Mouse (Mus musculus): ENCODE data around the gene Ttll5. TPM values are rescaled to one million over a fixed set of nuclear protein-coding genes. Genes with fewer than 3 reads are reported as not detected.

Ttll5 gene
- 1 to 10 TPM; 4.6 to 6.3 (median 5.7) TPM for total RNA-seq (2022)

DNA sequence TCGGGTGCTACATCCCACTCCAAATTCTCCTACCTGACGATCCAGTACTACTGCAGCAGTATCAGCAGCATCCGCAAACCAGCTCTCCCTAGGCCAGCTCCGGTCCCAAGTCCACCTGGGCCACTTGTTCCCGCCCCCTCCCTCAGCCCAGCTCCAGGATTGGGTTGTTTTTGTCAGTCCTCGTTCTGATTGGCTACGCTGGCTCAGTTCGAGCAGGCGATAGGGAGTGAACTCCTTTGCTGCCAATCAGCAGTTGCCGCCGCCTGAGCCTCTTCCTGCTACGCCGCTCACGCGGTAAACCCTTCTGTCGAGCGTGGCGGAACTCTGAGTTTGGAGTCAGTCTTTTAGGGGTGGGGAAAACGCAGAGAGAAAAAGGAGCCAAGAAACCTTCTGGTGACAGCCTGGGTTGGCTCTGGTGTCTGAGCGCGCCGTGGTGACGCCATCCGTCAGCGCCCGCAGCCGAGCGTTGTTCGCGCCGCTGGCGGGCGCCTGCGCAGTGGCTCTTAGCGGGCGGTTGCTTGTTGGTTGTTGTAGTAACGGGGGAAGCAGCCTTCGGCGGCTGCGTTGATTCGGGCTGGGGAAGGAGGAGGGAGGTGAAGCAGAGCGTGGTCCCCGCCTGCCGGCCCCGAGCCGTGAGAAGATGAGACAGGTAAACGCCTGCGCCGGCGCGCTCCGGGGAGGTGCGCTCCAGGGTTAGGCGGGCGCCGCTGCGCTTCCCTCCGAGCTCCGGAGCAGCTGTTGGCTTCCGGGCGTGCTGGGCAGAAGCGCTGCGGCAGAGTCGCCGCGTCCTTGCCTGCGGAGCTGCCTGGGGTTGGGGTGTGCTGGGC lies at the start of gene Ttll5, which contains the start of gene Erg28:
Ttll5 (plus strand) TSS at position 222 of the 827 bp plus-strand sequence.
Erg28 (minus strand) TSS at position 113 of the 827 bp plus-strand sequence.
- peak; percentile 84 to 91 for DNase-seq (ENCODE audit: low spot score in 2 of 2)

DNA sequence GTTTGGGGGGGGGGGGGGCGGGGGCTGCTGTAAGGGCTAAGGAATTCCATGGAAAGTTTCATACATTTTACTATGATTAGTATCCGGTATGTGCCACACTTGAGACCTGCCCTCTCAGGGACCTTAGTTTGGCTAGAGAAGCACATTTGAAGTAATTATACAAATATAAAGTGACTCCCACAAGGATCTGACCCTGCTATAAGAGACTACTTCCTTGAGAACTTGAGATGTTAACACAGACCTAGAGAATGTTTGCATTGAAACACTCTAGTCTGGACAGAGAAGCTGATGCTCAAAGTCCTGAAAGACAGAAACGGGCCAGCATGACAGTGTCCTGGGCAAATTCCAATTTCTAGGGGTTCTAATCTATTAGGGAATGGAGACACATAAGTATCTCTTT lies 45.5 kb upstream of the Ttll5 start:
- DNase-seq (ENCODE audit: low spot score in 2 of 2): no peak

DNA sequence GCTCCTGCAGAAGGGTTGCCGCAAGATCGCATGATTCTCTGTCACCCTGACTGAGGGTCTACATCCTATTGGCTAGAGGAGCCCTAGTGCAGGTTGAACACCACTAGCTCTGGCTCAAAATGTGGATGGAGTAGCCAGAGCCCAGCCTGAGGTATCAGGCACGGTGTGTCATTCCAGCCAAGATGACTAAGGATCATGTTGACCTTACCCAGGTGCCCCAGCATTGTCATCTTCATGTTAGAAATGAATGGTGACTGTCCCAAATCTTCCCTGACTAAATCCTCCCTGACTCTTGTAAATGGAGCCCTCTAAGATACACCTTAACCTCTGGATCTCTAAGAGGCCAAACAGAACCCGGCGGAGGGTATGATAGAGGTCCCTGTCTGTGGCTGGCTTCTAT lies 44.8 kb upstream of the Ttll5 start:
- DNase-seq (ENCODE audit: low spot score in 2 of 2): no peak

DNA sequence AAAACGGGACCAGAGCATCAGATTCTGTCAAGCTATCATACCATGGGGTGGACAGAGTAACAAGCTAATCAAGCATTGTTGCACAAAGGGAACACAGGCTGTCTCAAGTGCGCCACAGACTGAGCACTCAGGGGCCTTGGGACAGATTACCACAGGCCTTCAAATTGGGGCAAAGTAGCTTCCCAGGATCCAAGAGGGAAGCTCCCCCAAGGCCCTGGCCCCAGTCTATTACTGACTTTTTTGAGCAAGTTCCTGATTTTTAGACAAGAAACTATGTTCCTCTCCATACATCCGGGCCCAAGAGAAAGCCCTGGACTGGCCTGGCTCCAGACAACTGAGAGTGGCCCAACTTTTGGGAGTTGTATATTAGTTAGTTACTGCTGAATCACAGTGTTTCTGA lies 42.9 kb upstream of the Ttll5 start:
- DNase-seq (ENCODE audit: low spot score in 2 of 2): no peak

DNA sequence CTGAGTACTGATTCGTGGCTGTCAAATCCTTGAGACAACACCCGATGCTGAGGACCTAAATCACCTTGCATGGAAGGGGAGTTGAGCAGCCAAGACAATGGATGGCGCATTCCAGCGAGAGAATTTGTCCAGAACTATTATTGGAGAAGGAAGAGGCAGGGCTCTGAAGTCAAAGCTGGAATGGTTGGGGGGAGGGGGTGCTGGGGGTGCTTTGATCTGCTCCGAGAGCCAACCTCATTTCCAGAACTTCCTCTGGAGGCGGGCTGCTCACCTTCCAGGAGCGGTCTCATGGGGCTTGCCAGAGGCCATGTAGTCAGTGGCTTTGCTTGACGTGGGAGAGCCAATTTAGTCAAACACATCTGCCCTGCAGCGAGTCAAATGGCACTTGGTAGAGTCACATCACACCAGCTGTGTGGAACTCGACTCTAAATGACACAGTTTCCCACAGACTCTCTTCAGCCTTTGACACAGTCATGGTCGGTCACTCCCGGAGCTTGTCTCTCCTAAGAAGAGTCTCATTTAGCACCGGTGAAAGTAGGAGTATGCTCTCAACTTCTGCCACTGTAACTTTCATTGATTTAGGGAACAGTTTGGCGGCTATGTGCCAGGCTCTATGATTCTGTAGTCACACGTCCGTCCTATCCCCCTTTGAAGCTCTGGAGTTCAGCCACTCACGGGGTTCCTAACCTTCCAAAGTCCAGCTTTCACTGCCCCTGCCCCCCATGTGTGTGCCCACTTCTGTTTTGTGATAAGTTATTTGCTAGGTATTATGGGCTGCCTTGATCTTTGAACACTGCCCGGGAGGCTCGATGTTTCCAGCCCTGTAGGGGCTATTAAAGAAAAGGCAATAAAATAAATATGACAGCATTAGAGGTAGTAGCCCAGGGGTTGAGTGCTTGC lies 39.3 kb upstream of the Ttll5 start:
- DNase-seq (ENCODE audit: low spot score in 2 of 2): no peak

DNA sequence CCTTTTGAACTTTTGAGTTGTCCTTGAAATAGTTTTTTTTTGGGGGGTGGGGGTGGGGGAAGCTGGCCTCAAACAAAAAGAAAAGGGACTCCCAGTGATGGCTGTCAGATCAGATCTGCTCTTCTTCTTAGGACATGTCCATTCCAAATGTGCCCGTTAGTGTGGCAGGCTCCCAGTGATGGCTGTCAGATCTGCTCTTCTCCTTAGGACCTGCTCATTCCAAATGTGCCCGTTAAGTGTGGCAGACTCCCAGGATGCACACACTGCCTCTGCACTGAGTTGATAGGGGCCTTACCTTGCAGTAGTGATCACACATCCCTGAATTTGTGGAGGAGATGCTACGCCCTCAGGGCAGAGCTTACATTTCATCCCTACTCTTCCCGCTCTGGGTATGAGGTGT lies 32.3 kb upstream of the Ttll5 start:
- DNase-seq (ENCODE audit: low spot score in 2 of 2): no peak

DNA sequence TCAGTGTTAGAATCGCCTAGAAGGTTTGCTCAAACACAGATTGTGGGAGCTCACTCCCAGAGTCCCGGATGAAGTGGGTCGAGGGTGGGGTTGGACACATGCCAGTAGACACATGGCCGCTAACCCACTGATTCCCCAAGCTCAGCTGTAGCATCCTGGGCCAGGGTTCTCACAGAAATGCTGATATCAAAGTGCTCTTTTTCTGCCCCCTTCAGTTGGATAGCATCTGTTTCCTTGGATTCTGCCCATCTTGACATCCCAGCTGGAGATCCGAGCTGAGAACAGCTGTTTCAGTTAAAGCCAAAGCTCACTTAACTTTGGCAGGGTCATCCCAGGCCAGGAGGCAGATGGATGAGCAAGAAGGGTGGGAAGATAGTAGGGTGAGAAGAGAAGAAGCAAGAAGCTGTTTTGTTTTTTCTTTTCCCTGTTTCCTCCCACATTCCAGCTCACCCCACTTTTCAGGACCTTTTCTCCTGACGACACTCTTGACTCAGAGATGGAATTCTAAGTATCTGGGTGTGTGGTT lies 31.6 kb upstream of the Ttll5 start:
- peak; percentile 20 to 22 for DNase-seq (ENCODE audit: low spot score in 2 of 2)

DNA sequence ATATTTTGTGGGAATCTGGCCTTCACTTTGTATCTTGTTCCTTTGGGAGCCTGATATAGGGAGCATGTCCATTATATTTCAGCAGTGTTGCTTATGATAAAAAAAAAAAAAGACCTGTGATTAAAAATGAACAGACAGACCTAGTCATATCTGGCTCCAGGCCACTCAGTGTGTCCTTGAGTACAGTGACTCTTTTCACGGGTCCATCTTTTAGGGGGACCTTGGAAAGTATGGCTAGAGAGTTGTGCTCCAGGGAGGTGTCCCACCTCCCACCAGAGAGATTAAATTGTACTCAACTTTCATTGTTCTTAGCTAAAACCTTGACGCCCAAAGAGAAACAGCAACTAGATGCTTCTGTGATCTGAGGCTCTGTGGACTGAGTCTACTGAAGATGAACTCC lies 30.4 kb upstream of the Ttll5 start:
- DNase-seq (ENCODE audit: low spot score in 2 of 2): no peak

DNA sequence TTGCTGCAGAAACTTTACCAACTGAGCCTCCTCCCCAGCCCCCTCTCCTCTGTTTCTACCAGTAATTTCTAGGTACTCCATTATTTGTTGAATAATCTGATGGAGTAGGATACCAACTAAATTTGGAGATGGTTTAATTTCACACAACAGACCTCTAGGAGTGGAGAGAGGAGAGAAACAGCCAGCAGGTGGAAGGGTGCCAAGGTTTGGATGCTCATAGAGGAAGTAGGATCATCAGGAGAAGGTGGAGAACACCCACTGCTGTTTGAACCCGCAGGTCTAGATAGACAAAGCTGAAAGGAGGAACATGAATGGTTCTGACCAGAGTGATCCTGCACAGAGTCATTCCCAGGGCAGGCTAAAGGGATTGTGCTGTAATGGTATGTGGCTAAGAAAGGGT lies 28.9 kb upstream of the Ttll5 start:
- no peak for DNase-seq (ENCODE audit: low spot score in 2 of 2)

DNA sequence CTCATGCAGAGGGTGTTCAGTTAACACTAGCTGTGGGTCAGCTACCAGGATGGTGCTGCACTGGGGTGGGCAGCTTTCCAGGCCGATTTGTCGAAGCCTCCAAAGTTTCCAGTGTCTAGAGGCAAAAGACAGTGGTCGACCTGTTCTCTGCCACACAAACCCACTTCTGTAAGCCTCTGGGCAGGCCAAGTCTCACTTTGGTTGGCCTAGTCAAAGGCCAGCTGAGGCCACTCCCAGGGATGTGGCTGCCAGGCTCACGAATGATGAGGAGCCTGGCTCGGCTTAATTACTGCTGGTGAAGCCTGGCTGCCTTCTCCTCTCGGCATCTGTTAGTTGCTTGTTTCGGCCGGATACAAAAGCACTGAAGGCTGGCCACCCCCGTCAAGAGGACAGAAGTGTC lies 24.4 kb upstream of the Ttll5 start:
- DNase-seq (ENCODE audit: low spot score in 2 of 2): no peak

DNA sequence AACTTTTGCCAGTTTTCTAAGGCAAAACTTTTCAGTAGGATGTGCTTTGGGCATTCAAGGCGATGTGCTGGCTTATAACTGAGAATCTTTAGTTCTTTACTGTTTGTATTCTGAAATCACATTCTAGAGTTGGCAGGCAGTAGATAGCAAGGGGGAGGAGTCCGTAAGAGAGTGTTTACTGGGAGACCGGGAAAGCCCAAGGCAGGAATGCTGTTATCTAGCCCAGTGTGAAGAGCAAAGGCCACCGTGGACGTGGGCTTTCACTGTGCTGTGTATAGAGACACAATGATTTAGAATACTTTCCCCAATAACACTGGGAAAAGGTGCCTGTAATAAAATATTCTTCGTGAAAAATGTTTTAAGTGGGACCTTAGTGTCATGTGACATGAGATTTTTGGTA lies 14.7 kb upstream of the Ttll5 start:
- no peak for DNase-seq (ENCODE audit: low spot score in 2 of 2)

DNA sequence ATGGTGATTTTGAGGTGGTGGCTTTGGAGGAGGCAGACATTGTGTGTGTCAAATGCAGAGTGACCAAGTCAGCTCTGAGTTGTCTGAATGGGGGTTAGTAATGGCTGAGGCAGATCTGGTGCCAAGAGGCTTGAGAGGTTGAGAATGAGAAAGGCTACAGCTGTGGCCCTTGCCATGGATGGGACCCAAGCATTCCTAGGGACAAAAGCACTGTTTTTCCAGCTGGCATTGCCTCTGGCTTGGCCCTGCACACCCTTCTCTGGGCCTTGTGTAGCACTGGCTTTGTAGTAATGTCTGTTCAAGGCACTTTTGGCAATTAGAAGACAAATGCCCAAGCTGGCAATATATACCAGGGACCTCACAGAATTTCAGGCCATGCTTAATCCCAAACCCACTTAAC lies 13.5 kb upstream of the Ttll5 start:
- DNase-seq (ENCODE audit: low spot score in 2 of 2): no peak

DNA sequence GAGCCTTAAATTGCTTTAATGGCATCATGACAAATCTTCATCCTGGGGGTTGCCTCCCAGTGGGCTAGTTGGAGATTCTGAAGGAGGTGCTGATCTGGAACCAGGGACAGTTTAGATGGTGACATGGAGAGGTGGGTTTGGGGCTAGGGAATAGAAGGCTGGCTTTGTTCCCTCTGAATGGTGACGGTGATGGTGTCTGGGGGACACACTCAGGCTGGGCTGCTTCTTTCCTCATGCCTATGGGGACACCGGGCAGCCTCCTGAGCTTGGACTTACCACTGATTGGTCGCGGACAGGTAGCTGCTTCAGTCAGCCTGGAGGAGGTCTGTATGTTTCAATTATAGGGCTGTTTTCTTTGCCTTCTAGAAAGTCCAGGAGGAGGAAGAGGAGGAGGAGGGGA lies 12.8 kb upstream of the Ttll5 start:
- no peak for DNase-seq (ENCODE audit: low spot score in 2 of 2)

DNA sequence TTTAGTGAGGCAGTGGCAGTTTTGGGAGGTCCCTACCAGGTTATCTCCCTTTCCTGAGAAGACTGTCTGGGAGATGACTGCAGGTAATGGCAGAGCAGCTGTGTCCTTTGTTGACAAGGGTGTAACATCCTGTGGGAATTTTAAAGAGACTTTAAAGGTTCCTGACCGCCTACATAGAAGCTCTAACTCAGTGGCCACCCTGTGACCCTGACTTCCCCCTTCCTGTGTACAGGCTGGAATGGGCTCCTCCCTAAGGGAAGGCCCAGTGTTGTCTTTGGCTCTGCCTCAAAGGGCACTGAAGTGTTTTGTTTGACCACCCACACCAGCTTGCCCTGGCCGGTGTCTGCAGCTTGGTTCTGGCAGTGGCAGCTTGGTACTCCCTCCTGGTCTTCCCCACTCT lies 10.9 kb upstream of the Ttll5 start:
- no peak for DNase-seq (ENCODE audit: low spot score in 2 of 2)

DNA sequence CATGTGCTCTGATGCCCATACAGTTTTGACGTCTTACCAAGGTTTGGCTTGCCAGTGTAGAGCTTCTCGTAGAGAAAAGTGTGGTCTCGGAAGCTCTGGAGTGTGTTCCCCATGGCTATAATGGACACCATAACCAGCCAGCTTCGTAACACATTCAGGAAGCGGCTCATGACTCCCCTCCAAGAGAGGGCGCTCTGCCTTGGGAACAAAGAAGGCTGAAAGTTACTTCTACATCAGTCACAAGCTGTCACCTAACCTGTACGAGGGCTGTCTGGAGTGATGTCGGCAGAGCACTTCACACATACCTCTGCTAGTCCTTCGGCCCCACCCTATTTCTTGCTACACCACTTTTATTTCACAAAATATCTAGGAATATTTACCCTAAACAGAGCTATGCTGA lies 2.4 kb upstream of the Ttll5 start:
- DNase-seq (ENCODE audit: low spot score in 2 of 2): no peak

DNA sequence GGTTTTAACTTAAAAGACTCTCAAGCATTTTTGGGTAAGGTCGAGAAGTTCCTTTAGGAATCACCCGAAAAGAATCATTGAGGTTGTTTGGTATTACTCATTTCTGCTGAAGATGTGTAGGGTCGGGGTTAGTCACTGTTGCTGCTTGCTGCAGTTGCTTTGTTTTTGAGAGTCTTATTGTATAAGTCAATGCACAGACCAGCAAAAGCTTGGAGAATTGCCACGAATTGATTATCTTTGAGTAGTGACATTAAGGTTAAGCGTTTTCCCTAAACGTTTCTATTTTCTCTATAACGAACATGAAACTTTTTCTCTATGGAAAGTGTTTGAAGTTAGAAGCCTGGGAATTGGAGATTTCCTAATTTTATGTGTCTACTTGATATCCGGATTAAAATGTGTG lies 902 bp downstream of the Ttll5 start:
- no peak for DNase-seq (ENCODE audit: low spot score in 2 of 2)

DNA sequence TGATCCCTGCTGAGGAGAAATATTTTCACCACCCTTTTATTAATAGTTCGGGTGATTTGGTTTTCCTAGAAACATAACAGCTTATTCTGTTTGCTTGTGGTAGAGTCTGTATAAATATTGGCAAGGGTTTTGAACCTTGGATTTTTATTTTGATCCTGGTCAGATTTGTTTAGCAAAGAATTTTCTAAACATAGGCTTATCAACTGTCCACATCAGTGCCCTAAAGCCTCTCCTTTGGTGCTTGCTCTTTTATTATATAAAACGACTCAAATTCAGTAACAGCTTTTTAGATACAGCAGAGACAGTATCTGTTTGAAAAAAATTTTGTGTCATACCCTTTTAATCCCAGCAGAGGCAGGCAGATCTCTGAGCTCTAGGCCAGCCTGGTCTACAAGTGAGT lies 1.4 kb downstream of the Ttll5 start:
- DNase-seq (ENCODE audit: low spot score in 2 of 2): no peak

DNA sequence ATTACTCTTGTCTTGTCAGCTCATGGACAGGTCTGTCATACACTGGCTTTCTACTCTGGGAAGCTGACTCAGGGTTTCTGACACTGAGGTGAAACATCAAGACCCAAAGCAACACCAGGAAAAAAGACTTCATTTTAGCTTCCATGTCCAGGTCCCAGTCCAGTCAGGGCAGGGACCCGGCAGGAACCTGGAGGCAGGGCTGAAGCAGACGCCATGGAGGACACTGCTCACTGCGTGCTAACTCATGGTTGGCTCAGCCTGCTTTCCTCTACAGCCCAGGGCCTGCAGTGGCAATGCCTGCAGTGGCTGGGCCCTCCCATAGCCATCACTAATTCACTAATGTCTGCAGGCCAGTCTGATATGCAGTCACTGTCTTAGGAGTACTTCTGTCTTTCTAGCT lies 4.4 kb downstream of the Ttll5 start:
- no peak for DNase-seq (ENCODE audit: low spot score in 2 of 2)

DNA sequence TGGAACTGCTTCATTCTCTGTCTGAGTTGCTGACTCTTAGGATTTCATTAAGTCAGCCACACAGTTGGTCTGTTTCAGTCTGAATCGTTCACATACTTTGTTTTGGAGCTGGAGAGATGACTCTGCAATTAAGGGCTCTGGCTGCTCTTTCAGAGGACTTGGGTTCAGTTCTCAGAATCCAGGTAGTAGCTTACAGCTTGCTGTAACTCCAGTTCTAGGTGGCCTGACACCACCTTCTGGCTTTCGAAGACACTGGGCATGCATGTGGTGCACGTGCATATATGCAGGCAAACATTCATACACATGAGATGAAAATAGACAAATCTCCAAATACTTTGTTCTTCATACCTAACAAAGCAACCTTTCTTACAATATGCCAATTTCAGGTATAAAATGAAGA lies 5.4 kb downstream of the Ttll5 start:
- no peak for DNase-seq (ENCODE audit: low spot score in 2 of 2)

DNA sequence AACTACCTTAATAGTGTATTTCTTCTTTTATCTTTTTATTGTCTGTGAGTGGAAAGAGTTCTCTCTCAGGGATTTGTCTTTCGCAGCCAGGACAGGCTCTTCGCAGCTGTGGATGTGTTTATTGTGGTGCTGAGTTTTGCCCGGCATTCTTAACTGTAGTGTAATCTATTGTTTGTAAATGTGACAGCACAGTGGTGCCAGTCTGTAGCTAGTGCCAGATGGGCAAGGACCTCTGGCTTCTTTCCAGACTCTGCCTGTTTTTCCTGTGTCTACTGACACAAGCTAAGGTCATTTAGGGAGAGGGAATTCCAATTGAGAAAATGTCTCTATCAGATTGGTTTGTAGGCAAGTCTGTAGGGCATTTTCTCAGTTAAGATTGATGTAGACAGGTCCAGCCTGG lies 6.2 kb downstream of the Ttll5 start:
- DNase-seq (ENCODE audit: low spot score in 2 of 2): no peak

DNA sequence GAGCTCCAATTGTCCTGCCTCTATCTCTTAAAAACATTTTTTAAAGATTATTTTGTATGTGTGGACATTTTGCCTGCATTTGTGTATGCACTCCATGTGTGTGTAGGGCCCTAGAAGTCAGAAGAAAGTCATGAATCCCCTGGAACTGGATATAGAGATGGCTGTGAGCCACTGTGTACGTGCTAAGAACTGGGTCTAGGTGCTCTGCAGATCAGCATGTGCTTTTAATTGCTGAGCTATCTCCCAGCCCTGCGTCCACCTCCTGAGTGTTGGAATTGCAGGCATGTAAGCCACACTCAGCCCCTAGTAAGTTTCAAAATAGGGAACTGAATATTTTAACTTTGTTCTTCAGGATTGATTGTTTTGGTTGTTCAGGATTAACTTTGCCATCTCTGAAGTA lies 10.1 kb downstream of the Ttll5 start:
- DNase-seq (ENCODE audit: low spot score in 2 of 2): no peak

DNA sequence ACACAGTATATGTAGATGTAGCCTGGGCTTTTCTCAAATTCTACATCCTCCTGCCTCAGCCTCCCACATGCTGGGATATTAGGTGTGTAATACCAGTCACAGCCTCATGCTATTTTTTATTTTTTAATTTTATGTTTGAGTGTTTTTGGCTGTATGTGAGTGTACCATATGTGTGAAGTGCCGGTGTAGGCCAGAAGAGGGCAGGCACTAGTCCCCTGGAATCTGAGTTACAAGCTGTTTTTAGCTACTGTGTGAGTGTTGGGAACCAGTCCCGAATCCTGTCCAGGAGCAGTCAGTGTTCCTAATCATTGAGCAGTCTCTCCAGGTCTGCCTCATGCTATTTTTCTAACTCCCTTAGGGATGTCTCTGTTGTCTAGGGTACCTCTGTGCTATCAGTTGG lies 13.3 kb downstream of the Ttll5 start:
- DNase-seq (ENCODE audit: low spot score in 2 of 2): no peak

All from gastrocnemius, adult 8-10 months (tissue).